Mouse (Mus musculus) forebrain, embryonic 11.5 days (tissue): ENCODE results near the gene Dgki. TPM values are rescaled to one million over a fixed set of nuclear protein-coding genes. Genes with fewer than 3 reads are reported as not detected.
"Not testable (repeated sequence)": the region's sequence is repeated elsewhere in the genome, so short reads cannot be mapped to it uniquely, and the experiment has no call there.

Experiments
- ATAC-seq: fragments of 200-750 bp; cut with Nextera tagmentation; replicated peaks from 2 replicates; pipeline ENCODE4 v1.8.0; 2017; ENCODE audit warnings: moderate TSS enrichment; ENCODE audit not compliant: low FRiP score
- DNase-seq: peaks from one replicate; pipeline ENCODE4 v3.0.0-alpha.2; 2017; ENCODE audit warnings: low spot score
- H3K27ac ChIP-seq: fragments of 300-500 bp; sonication (generic); 2 replicates; pipeline ENCODE4 v1.5.1; 2014; ENCODE audit warnings: low read depth, low read length
- H3K27me3 ChIP-seq: fragments of 300-500 bp; sonication (generic); 2 replicates; pipeline ENCODE4 v1.6.1; 2014; ENCODE audit warnings: mild to moderate bottlenecking, low read length, mixed read lengths; ENCODE audit not compliant: control insufficient read depth, insufficient read depth
- H3K36me3 ChIP-seq: fragments of 300-500 bp; sonication (generic); 2 replicates; pipeline ENCODE4 v1.6.1; 2014; ENCODE audit warnings: mild to moderate bottlenecking, low read length, moderate library complexity, mixed read lengths; ENCODE audit not compliant: control insufficient read depth, insufficient read depth
- H3K4me1 ChIP-seq: fragments of 300-500 bp; sonication (generic); replicated peaks from 2 replicates; pipeline ENCODE4 v1.6.1; 2014; ENCODE audit warnings: low read length, mixed read lengths; ENCODE audit not compliant: control insufficient read depth, insufficient read depth
- H3K4me2 ChIP-seq: fragments of 300-500 bp; sonication (generic); 2 replicates; pipeline ENCODE4 v1.6.1; 2014; ENCODE audit warnings: low read depth, mild to moderate bottlenecking, low read length, moderate library complexity, mixed read lengths; ENCODE audit not compliant: severe bottlenecking
- H3K4me3 ChIP-seq: fragments of 300-500 bp; sonication (generic); 2 replicates; pipeline ENCODE4 v1.5.1; 2014; ENCODE audit warnings: low read depth, low read length
- H3K9ac ChIP-seq: fragments of 300-500 bp; sonication (generic); 2 replicates; pipeline ENCODE4 v1.6.1; 2014; ENCODE audit warnings: low read length
- H3K9me3 ChIP-seq: fragments of 300-500 bp; sonication (generic); 2 replicates; pipeline ENCODE4 v1.6.1; 2016; ENCODE audit warnings: low read length, mixed read lengths; ENCODE audit not compliant: control insufficient read depth
- WGBS: fragments of 180-500 bp; shearing (Covaris S2); extraction: QIAGEN DNeasy Blood & Tissue Kit; methylation state at CpG from one replicate; pipeline ENCODE4 v1.1.7; 2014; 5-methylcytosine and 5-hydroxymethylcytosine counted together
- polyA plus RNA-seq: library from polyadenylated mRNA; unstranded; fragments of >200 nt; fragmentation: Nextera tagmentation; extraction: Ambion mirVana; gene quantifications from 2 replicates; pipeline ENCODE4 v1.2.1, GENCODE M21; 2014

Gene Dgki
- polyA plus RNA-seq, 1 experiment from 2014 or later, result 2.8 TPM

DNA sequence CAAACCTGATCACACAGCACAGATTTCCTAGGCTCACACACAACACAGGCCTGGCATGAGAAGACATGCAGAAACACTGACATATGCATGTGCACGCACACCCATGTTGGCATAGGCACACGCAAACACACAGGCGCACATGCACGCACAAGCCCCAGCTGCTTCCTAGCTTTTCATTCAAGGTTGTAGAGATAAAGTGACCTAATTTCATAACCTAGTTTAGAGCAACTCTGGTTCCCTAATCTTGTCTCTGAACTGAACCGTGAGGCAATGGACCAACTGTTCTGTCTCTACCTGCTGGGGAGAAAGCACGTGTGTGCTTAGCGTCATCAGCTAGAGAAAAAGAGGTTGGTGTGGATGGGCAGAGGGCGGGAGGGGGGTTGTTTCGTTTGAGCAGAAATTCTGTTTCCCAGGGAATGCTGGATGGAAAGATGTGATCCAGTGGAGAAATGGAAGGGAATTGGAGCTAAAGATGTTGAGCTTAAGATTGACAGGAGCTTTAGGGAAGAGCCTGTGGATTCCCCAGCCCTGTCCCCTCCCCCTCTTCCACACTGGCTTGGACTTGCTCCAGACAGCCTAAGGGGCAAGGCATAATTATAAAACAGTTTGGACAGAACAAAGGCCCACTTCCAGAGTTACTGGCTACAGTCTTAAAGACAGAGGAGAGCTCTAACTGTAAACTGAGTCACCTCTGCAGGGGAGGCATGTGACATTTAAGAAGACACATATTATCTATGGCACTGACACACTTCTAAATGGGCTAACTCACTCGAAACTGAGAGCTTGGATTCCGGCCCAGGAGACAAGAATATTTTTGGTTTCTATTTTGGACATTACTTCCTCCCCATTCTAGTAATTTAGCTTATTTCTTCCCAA, 156.8 kb downstream of the Dgki start:
- DNase-seq (no peak), ATAC-seq (no peak)
- no peak overlapping the region for H3K4me2 ChIP-seq
- H3K9me3 ChIP-seq, result no peaks in the 10 kb centered on the region
- no peak overlapping the region for H3K4me3 ChIP-seq
- H3K9ac ChIP-seq, result no peak overlapping the region
- no peaks in the 10 kb centered on the region for H3K27me3 ChIP-seq
- H3K27ac ChIP-seq, result no peak overlapping the region
- H3K36me3 ChIP-seq, result no peaks in the 10 kb centered on the region
- no peaks in the 10 kb centered on the region for H3K4me1 ChIP-seq
- 87% methylated on average over 11 of the region's 11 CpGs for WGBS

DNA sequence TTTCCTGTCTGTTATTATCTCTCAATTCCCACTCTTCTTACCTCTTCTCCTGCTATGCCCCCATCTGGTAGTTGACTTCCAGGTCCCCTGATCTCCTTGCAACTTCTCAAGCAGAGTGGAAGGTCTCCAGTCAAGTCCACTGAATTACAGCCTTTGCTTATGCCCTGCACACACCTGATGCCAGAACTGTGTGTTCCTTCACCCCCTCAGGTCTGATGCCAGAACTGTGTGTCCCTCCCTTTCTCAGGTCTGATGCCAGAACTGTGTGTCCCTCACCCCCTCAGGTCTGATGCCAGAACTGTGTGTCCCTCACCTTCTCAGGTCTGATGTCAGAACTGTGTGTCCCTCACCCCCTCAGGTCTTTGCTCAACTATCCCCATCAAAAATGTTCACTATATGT, 161.2 kb downstream of the Dgki start:
- H3K4me1 ChIP-seq, result no peaks in the 10 kb centered on the region
- no peak overlapping the region for H3K4me2 ChIP-seq
- H3K27ac ChIP-seq, result no peak overlapping the region
- ATAC-seq (no peak), DNase-seq (no peak)
- no peak overlapping the region for H3K9ac ChIP-seq
- no peaks in the 10 kb centered on the region for H3K36me3 ChIP-seq
- H3K27me3 ChIP-seq, result no peaks in the 10 kb centered on the region
- no peak overlapping the region for H3K4me3 ChIP-seq
- no peaks in the 10 kb centered on the region for H3K9me3 ChIP-seq

DNA sequence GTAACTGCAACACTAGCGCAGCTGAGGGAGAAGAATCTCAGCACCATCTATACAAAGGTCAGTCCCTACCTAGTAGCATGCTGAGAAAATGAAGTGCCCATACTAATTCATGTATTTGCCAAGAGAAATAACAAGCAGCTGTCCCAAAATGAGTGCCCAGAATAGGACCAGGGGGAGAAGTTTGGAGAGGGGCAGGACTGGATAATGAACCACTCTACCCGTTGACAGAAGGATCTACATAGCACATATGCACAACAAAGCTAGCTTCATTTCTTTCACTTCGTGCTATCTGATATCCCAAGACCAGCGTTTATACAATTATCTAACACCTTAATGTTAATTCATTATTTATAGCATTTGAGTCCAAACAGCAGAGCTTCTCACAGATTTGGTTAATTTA, 168.7 kb downstream of the Dgki start:
- ATAC-seq (no peak), DNase-seq (no peak)
- Histone ChIP-seq H3K9ac (no peak overlapping the region), H3K36me3 (no peaks in the 10 kb centered on the region), H3K4me2 (no peak overlapping the region), H3K4me3 (no peak overlapping the region), H3K27ac (no peak overlapping the region), H3K9me3 (no peaks in the 10 kb centered on the region), H3K4me1 (no peaks in the 10 kb centered on the region), H3K27me3 (no peaks in the 10 kb centered on the region)
- 83% methylated on average over 4 of the region's 4 CpGs for WGBS

DNA sequence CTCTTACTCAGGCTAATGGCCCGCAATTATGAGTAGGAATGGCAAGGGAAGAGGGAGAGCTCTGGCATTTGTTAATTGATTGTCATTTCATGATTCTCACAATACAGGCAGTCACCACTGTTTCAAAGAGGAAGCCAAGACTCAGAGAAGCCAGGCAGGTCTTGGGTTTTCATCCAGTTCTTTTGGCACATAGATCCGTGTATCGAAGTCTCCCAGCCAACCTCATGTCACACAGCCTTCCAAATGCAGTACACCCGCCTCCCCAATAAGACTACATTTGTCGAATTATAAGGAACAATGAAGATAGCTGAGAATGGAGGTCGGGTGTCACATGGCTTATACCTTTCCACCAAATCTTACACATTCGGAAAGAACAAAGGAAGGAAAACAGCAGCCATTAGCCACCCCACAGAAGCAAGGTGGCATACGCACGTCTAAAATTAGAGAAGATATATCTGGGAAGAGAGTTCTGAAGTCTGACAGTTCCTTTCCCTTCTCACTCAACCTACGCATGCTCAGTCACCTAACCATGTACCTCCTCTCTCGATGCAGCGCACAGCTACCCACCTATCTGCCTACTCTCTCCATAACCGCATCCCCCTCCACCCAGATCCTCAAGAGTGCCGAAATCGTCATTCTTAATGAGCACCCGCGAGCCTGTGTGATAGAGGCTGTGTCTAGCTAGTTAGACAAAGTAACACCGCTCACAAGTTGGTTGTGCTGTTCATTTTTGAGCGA, 179.4 kb downstream of the Dgki start:
- DNase-seq (no peak), ATAC-seq (no peak)
- Histone ChIP-seq H3K36me3 (no peaks in the 10 kb centered on the region), H3K4me2 (no peak overlapping the region), H3K9me3 (no peaks in the 10 kb centered on the region), H3K27me3 (no peaks in the 10 kb centered on the region), H3K27ac (no peak overlapping the region), H3K4me1 (no peaks in the 10 kb centered on the region), H3K9ac (no peak overlapping the region), H3K4me3 (no peak overlapping the region)
- WGBS, result 90% methylated on average over 19 of the region's 19 CpGs

DNA sequence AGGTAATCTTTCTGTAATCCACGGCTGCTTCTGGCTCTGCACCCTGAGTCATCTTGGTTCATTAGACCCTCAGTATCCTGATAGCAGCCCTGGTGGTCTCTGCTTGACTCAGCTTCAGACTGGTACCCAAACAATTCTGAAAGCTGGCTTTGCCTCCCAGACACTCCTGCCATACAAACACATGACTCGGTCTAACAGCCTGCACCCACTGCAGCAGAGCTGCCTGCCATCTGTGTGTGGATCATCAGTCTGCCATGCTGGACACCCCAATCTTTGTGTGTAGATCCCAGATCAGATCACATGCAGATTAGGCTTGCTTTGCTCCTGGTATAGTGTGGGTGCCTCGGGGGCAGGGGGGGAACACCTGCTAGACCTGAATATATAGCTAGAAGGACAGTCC, 180.8 kb downstream of the Dgki start:
- DNase-seq (no peak), ATAC-seq (no peak)
- H3K4me3 ChIP-seq, result no peak overlapping the region
- H3K4me1 ChIP-seq, result no peaks in the 10 kb centered on the region
- no peak overlapping the region for H3K27ac ChIP-seq
- no peaks in the 10 kb centered on the region for H3K36me3 ChIP-seq
- WGBS, result 90% methylated on average over 3 of the region's 3 CpGs
- no peak overlapping the region for H3K4me2 ChIP-seq
- no peak overlapping the region for H3K9ac ChIP-seq
- no peaks in the 10 kb centered on the region for H3K9me3 ChIP-seq
- no peaks in the 10 kb centered on the region for H3K27me3 ChIP-seq

DNA sequence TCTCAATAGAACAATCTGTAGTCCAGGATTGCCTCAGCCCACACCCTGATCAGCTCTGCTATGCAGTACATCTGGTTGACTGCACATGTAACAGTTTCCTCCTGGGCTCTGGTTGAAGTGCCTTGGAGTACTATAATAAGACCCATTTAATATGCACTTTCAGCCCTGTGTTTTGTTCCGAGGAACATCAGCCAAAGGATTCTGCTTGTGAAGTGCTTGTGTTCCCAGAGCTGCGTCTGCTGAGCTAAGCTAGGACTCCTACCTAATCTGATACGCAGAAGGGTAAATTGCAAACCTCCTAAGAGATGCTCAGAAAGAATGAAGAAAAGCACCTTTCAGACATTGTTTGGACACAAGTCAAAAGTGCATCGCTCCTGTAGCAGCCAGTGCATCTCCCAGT, 186.9 kb downstream of the Dgki start:
- no peaks in the 10 kb centered on the region for H3K27me3 ChIP-seq
- no peak overlapping the region for H3K4me2 ChIP-seq
- H3K9ac ChIP-seq, result no peak overlapping the region
- no peak overlapping the region for H3K27ac ChIP-seq
- H3K4me3 ChIP-seq, result no peak overlapping the region
- ATAC-seq (no peak), DNase-seq (no peak)
- H3K4me1 ChIP-seq, result no peaks in the 10 kb centered on the region
- no peaks in the 10 kb centered on the region for H3K9me3 ChIP-seq
- 88% methylated on average over 4 of the region's 4 CpGs for WGBS
- H3K36me3 ChIP-seq, result no peaks in the 10 kb centered on the region

DNA sequence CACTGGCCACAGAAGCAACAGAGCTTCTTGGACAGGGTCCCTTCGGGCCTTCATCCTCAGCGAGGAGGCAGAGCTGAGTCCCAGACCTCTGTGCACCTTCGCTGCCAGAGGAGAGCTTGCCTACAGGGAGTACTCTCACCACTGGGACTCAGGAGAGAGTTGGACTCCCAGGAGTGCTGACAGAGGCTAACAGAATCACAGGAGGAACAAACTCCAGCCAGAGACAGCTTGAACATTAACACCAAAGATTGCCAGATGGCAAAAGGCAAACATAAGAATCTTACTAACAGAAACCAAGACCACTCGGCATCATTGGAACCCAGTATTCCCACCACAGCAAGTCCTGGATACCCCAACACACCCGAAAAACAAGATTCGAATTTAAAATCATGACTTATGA, 193.7 kb downstream of the Dgki start:
- H3K9ac ChIP-seq, ATAC-seq, DNase-seq, H3K27me3 ChIP-seq, H3K4me1 ChIP-seq, H3K9me3 ChIP-seq, H3K27ac ChIP-seq, H3K4me3 ChIP-seq, H3K4me2 ChIP-seq, H3K36me3 ChIP-seq: not testable (repeated sequence)
- WGBS, result 90% methylated on average over 6 of the region's 6 CpGs

DNA sequence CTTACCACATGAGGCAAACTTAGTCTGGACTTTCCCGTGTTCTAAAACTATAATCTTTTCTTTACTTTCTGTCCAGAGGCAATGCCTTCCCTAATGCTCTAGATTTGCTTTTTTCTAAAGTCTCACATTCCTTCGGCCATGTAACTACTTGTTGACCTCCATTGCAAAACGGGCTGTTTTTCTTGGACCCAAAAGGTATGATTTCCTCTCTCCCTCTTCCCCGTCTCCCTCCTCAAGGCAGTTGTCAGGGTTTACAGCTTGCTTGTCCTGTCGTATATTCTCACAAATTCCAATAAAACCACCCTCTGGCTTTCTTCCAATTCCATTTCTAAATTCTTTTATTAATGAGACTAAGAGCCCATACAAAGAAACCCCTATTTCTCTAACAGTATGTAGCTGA, 199.6 kb downstream of the Dgki start:
- Histone ChIP-seq H3K4me1 (no peaks in the 10 kb centered on the region), H3K9ac (no peak overlapping the region), H3K4me3 (no peak overlapping the region), H3K27me3 (no peaks in the 10 kb centered on the region), H3K4me2 (no peak overlapping the region), H3K36me3 (no peaks in the 10 kb centered on the region), H3K27ac (no peak overlapping the region), H3K9me3 (no peaks in the 10 kb centered on the region)
- ATAC-seq, result no peak
- DNase-seq, result no peak
- WGBS, result 89% methylated on average over 5 of the region's 5 CpGs
